Mouse (Mus musculus) E14TG2a.4 (cell line): ENCODE results near the gene Ntm.

ENCODE experiments used
- CTCF ChIP-seq: conservative IDR thresholded peaks from 2 replicates; pipeline ENCODE4 v1.5.1; 2014; ENCODE audit warnings: low read length
- NANOG ChIP-seq: IDR thresholded peaks from 2 replicates; pipeline ENCODE4 v1.6.1; 2014; ENCODE audit warnings: borderline replicate concordance, low read length, mixed read lengths

DNA sequence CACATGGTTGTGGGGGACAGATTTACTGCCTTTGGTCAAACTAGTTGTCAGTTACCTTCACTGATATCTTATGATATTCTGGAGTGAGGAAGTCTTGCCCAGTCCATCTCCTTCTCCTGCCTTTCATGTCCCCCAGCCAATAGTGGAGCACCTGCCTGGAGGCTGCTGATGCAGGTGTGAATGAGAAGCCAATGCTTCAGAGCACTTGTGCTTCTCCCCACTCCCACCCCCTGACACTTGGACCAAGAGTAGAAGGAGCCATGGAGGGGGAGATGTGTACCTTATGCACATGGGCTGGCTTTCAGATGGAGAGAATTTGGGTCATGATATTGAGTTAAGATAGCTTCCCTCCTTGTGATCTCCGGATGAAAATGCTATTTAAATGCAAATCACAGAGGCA lies 747.7 kb downstream of the Ntm start:
- no peak for TF ChIP-seq CTCF
- TF ChIP-seq NANOG = no peak
